Mouse (Mus musculus): ENCODE measurements around the gene Gm21970.

Gene Gm21970

GRCm38 (mm10) chr16:91391421-91391820 is at the start of gene Gm21970:
Gene Gm21970, plus strand, starts transcription at chr16:91391721.
- no peak for DNase-seq (ENCODE audit: low spot score)

GRCm38 (mm10) chr16:91346491-91346890 is 45.0 kb upstream of the Gm21970 start:
- no peak for DNase-seq (ENCODE audit: low spot score)

- no peak for DNase-seq (ENCODE audit: low spot score)
These were observed 43.8 kb upstream of the Gm21970 start for GRCm38 (mm10) chr16:91347491-91348263.

- no peak for DNase-seq (ENCODE audit: low spot score)
These were observed 43.3 kb upstream of the Gm21970 start for GRCm38 (mm10) chr16:91348264-91348565.

GRCm38 (mm10) chr16:91348588-91349330 is 42.8 kb upstream of the Gm21970 start:
- DNase-seq (ENCODE audit: low spot score) = no peak

- DNase-seq (ENCODE audit: low spot score) = no peak
These were observed 39.4 kb upstream of the Gm21970 start for GRCm38 (mm10) chr16:91352084-91352562.

- DNase-seq (ENCODE audit: low spot score) = no peak
These were observed 38.8 kb upstream of the Gm21970 start for GRCm38 (mm10) chr16:91352749-91353148.

- DNase-seq (ENCODE audit: low spot score) = no peak
These were observed 38.3 kb upstream of the Gm21970 start for GRCm38 (mm10) chr16:91353177-91353576.

- DNase-seq (ENCODE audit: low spot score) = no peak
These were observed 37.9 kb upstream of the Gm21970 start for GRCm38 (mm10) chr16:91353638-91354037.

GRCm38 (mm10) chr16:91354599-91354998 is 36.9 kb upstream of the Gm21970 start:
- no peak for DNase-seq (ENCODE audit: low spot score)

GRCm38 (mm10) chr16:91355160-91355559 is 36.4 kb upstream of the Gm21970 start:
- DNase-seq (ENCODE audit: low spot score) = no peak

- DNase-seq (ENCODE audit: low spot score) = no peak
These were observed 34.6 kb upstream of the Gm21970 start for GRCm38 (mm10) chr16:91356760-91357525.

GRCm38 (mm10) chr16:91357526-91357900 is 34.0 kb upstream of the Gm21970 start:
- DNase-seq (ENCODE audit: low spot score) = peak; percentile 69

GRCm38 (mm10) chr16:91358555-91358954 is 33.0 kb upstream of the Gm21970 start:
- no peak for DNase-seq (ENCODE audit: low spot score)

- no peak for DNase-seq (ENCODE audit: low spot score)
These were observed 32.0 kb upstream of the Gm21970 start for GRCm38 (mm10) chr16:91359531-91359930.

- DNase-seq (ENCODE audit: low spot score) = no peak
These were observed 31.4 kb upstream of the Gm21970 start for GRCm38 (mm10) chr16:91360162-91360561.

GRCm38 (mm10) chr16:91362006-91362405 is 29.5 kb upstream of the Gm21970 start:
- no peak for DNase-seq (ENCODE audit: low spot score)

- DNase-seq (ENCODE audit: low spot score) = peak; percentile 61
These were observed 28.8 kb upstream of the Gm21970 start for GRCm38 (mm10) chr16:91362616-91363272.

GRCm38 (mm10) chr16:91363483-91363882 is 28.0 kb upstream of the Gm21970 start:
- no peak for DNase-seq (ENCODE audit: low spot score)

- DNase-seq (ENCODE audit: low spot score) = no peak
These were observed 25.0 kb upstream of the Gm21970 start for GRCm38 (mm10) chr16:91366567-91366966.

- DNase-seq (ENCODE audit: low spot score) = no peak
These were observed 24.5 kb upstream of the Gm21970 start for GRCm38 (mm10) chr16:91367066-91367465.

Data from ovary, adult 18-20 months (tissue).